Mouse (Mus musculus) ES-Bruce4 (cell line): ENCODE results near the gene Fkbp1b. TPM values are rescaled to one million over a fixed set of nuclear protein-coding genes. Genes with fewer than 3 reads are reported as not detected.

Experiments used
- H3K27ac ChIP-seq: 2 replicates; pipeline ENCODE4 v1.5.1; 2012; ENCODE audit warnings: low read length, inconsistent platforms; ENCODE audit not compliant: insufficient read depth
- H3K27me3 ChIP-seq: 2 replicates; pipeline ENCODE4 v1.6.1; 2012; ENCODE audit warnings: mild to moderate bottlenecking, low read length, inconsistent platforms; ENCODE audit not compliant: control insufficient read depth, poor library complexity, insufficient read depth, severe bottlenecking
- H3K36me3 ChIP-seq: 2 replicates; pipeline ENCODE4 v1.6.1; 2012; ENCODE audit warnings: inconsistent platforms, mild to moderate bottlenecking, low read length, moderate library complexity; ENCODE audit not compliant: control insufficient read depth, poor library complexity, insufficient read depth, severe bottlenecking
- H3K4me1 ChIP-seq: one replicate; pipeline ENCODE4 v1.8.1; 2011; ENCODE audit warnings: low read length; ENCODE audit not compliant: control insufficient read depth, insufficient read depth
- H3K4me3 ChIP-seq: 2 replicates; pipeline ENCODE4 v1.5.1; 2011; ENCODE audit warnings: low read depth, mild to moderate bottlenecking, low read length
- H3K9ac ChIP-seq: 2 replicates; pipeline ENCODE4 v1.6.1; 2012; ENCODE audit warnings: low read depth, mild to moderate bottlenecking, inconsistent platforms; ENCODE audit not compliant: poor library complexity, severe bottlenecking
- H3K9me3 ChIP-seq: replicated peaks from 2 replicates; pipeline ENCODE4 v1.6.1; 2012; ENCODE audit warnings: mild to moderate bottlenecking, low read length, inconsistent platforms; ENCODE audit not compliant: control insufficient read depth, poor library complexity, insufficient read depth, severe bottlenecking
- CTCF ChIP-seq: IDR thresholded peaks from one replicate; pipeline ENCODE4 v1.8.1; 2011; ENCODE audit warnings: low read depth, low read length
- EP300 ChIP-seq: IDR thresholded peaks from 2 replicates; pipeline ENCODE4 v1.6.1; 2011; ENCODE audit warnings: low read depth, low read length; ENCODE audit not compliant: insufficient read depth
- POLR2A ChIP-seq: IDR thresholded peaks from one replicate; pipeline ENCODE4 v1.8.1; 2011; ENCODE audit warnings: low read length; ENCODE audit not compliant: insufficient read depth
- polyA plus RNA-seq: library from polyadenylated mRNA; stranded (reverse); fragments of >200 nt; gene quantifications from 2 replicates; pipeline ENCODE4 v1.2.4, GENCODE M21; 2011; ENCODE audit warnings: low read depth; ENCODE audit not compliant: missing spikeins, insufficient read depth, insufficient read length

Fkbp1b gene
- polyA plus RNA-seq, 1 experiment, result 17.3 TPM

DNA sequence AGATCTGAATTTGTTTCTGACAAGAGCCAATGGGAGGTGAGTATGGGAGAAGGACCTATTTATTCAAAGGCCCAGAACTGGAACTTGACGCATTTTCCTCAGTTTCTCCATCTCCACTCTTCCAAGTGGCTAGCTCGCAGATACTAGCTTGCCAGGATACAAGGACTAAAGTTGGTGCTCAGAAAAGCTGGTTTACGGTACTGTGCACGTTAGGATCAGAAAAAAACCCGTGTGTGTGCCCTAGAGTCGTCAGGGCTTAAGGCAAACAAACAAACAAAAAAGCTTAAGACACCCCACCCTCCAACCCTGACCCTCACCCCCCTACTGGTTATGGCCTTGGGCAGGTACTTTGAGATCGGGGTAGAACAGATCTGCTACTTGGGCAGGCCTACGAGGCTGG, 1.1 kb upstream of the Fkbp1b start:
- TF ChIP-seq POLR2A, result no peak
- TF ChIP-seq EP300, result no peak
- no peak for TF ChIP-seq CTCF
- Histone ChIP-seq H3K4me1 (no peaks in the 10 kb centered on the region), H3K4me3 (no peak overlapping the region)

DNA sequence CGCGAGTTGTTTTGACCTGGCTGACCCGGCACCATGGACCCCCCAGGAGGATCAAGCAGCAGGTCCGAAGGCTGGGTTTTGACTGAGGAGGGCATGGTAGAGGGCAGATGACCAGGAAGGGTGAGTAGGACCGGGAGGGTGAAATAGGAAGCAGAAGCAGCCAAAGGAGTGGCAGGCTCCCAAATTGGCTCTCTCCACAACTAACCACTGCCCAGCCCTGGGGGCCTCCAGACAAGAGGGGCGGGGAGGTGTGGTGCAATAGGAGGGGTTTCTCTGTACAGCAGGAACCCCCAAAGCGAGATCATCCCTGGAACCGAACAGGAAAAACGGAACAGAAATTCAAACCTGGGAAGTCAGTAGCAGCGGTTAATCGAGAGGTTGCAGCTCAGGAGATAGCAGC, 650 bp downstream of the Fkbp1b start:
- H3K27me3 ChIP-seq, result no peaks in the 10 kb centered on the region
- no peak for TF ChIP-seq CTCF
- no peak for TF ChIP-seq EP300
- TF ChIP-seq POLR2A, result no peak
- H3K27ac ChIP-seq, result no peak overlapping the region
- H3K4me3 ChIP-seq, result peak overlapping the region; percentile 72
- H3K36me3 ChIP-seq, result no peaks in the 10 kb centered on the region
- H3K4me1 ChIP-seq, result no peaks in the 10 kb centered on the region
- no peaks in the 10 kb centered on the region for H3K9me3 ChIP-seq
- peak overlapping the region; percentile 66 for H3K9ac ChIP-seq

More for the DNA sequence above, 1.1 kb upstream of the Fkbp1b start:
- Histone ChIP-seq H3K9ac (0 out of 2 replicates have a peak overlapping the region, but pooled peaks have one; percentile 66), H3K9me3 (no peaks in the 10 kb centered on the region), H3K36me3 (no peaks in the 10 kb centered on the region), H3K27me3 (no peaks in the 10 kb centered on the region), H3K27ac (no peak overlapping the region)

DNA sequence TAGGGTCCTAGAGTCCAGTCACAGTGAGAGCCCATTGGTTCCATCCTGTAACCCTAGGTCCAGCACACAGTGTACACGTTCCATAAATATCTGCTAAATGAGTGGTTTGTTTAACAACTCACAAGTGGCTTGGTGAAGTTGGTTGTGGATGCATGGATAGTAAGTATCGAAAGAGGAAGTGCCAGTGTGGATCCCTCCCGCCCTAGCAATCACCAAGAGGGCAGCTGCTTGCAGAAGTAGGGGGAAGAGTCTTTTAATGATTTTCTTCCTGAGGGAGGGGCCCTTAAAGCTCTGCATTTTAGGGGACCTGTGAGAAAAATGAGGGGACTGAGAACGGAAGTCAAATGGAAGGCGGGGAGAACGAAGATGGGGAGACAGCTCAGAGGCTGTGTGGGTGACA, 1.4 kb downstream of the Fkbp1b start:
- Histone ChIP-seq H3K9me3 (no peaks in the 10 kb centered on the region), H3K27ac (no peak overlapping the region), H3K27me3 (no peaks in the 10 kb centered on the region), H3K4me3 (no peak overlapping the region), H3K9ac (no peak overlapping the region), H3K4me1 (no peaks in the 10 kb centered on the region), H3K36me3 (no peaks in the 10 kb centered on the region)
- no peak for TF ChIP-seq POLR2A

- no peaks in the 10 kb centered on the region for H3K27me3 ChIP-seq
- no peaks in the 10 kb centered on the region for H3K4me1 ChIP-seq
- TF ChIP-seq CTCF, result no peak
- TF ChIP-seq EP300, result no peak
- no peak for TF ChIP-seq POLR2A
- no peak overlapping the region for H3K4me3 ChIP-seq
- H3K9me3 ChIP-seq, result no peaks in the 10 kb centered on the region
- H3K36me3 ChIP-seq, result no peaks in the 10 kb centered on the region
- H3K9ac ChIP-seq, result no peak overlapping the region
- H3K27ac ChIP-seq, result no peak overlapping the region
Observed at GRCm38 (mm10) chr12:4836959-4837358, 4.4 kb downstream of the Fkbp1b start.

DNA sequence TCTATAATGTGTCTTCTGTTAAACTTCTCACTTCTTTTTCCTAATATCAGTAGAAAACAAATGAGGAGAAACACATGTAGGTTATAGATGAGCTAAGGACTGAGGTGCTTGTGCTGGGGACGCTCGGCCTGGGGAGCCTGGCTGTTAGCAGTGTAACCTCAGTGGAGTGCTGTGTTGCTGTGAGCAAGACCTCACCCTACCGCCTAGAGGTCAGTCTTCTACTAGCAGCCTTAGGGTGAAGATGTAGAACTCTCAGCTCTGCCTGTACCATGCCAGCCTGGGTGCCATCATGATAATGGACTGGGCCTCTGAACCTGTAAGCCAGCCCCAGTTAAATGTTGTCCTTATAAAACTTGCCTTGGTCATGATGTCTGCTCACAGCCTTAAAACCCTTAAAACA, 14.1 kb downstream of the Fkbp1b start:
- TF ChIP-seq POLR2A (no peak), CTCF (no peak), EP300 (no peak)
- Histone ChIP-seq H3K4me1 (no peaks in the 10 kb centered on the region), H3K36me3 (peaks cover 18% of the 10 kb centered on the region), H3K27ac (no peak overlapping the region), H3K9me3 (no peaks in the 10 kb centered on the region), H3K4me3 (no peak overlapping the region), H3K27me3 (no peaks in the 10 kb centered on the region), H3K9ac (no peak overlapping the region)

DNA sequence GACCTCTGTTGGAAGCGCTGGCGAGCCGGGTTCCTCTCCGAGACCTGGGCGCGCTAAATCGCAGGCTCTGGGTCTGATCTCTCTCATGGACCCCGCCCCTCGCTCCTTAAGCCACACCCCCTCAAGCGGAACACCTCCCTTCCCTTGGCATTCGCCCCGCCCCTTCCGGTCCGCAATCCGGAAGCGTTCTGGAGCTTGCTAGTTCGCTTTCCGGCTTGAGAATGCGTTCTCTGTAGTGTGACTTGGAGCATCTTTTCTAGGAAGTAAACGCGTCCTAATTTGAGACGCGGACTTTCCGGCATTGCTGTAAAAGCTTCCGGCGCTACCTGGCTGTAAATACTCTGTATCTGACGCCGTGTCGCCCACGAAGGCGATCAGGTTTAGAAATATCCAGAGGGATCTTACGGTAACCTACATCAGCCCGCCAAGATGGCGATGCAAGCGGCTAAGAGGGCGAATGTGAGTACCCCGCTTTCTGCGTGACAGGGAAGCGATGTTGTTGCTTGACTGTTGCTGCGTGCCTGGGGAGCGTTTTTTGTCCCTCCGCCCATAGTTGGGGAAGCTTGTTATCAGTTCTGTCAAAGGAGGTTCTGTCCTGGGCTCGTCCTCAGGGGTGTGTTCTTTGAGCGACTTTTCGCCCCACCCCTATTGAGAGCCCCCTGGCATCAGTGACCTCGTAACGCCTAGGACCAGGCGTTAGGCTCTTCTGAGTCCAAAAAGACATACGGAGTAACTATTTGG, 23.9 kb downstream of the Fkbp1b start, which contains the start of gene Sf3b6:
Gene Sf3b6 (plus strand): TSS at position 184 of the 741 bp plus-strand sequence.
- TF ChIP-seq POLR2A (peak; percentile 92), EP300 (peak; percentile 46; the same call in 1 of the 2 replicates), CTCF (no peak)
- H3K27ac ChIP-seq, result peak within 1 kb of the TSS; percentile 66
- no peaks in the 10 kb centered on the region for H3K9me3 ChIP-seq
- H3K4me3 ChIP-seq, result peak within 1 kb of the TSS; percentile 87
- H3K9ac ChIP-seq, result peak within 1 kb of the TSS; percentile 88
- peaks cover 14% of the 10 kb centered on the region for H3K36me3 ChIP-seq
- no peaks in the 10 kb centered on the region for H3K27me3 ChIP-seq
- no peaks in the 10 kb centered on the region for H3K4me1 ChIP-seq
